Mouse (Mus musculus) mouse embryonic stem cell (cell line): ENCODE data around the gene Snph.
"Not testable (repeated sequence)": the region's sequence is repeated elsewhere in the genome, so short reads cannot be mapped to it uniquely, and the experiment has no call there.

ENCODE experiments used
- in situ Hi-C, 2 experiments: fragments of 300-500 bp; cut with MboI; formaldehyde crosslinking; loops; 1 replicate in 1 of 2; 3 replicates in 1 of 2; pipeline ENCODE4 v1.14.3; 2019 to 2020; ENCODE audit warnings: low sequenced_read_pairs in 2 of 2, low pct_unique_long_range_greater_than_20kb in 1 of 2, mixed read lengths in 1 of 2; ENCODE audit not compliant: unreplicated experiment in 1 of 2

Gene Snph

GRCm38 (mm10) chr2:151632159-151632814 is at the start of gene Snph:
Snph (minus strand) TSS chr2:151632593.
- in situ Hi-C loops, result no loop called here

- in situ Hi-C loops, result no loop called here
Measured at GRCm38 (mm10) chr2:151676234-151676633, 43.8 kb upstream of the Snph start.

GRCm38 (mm10) chr2:151670968-151671329 is 38.6 kb upstream of the Snph start:
- in situ Hi-C loops, result no loop called here

- in situ Hi-C loops, result no loop called here
Measured at GRCm38 (mm10) chr2:151670026-151670967, 37.9 kb upstream of the Snph start.

- in situ Hi-C loops, result no loop called here
Measured at GRCm38 (mm10) chr2:151668433-151668832, 36.0 kb upstream of the Snph start, which contains the start of gene Rad21l. Rad21l (minus strand) TSS chr2:151668533.

DNA sequence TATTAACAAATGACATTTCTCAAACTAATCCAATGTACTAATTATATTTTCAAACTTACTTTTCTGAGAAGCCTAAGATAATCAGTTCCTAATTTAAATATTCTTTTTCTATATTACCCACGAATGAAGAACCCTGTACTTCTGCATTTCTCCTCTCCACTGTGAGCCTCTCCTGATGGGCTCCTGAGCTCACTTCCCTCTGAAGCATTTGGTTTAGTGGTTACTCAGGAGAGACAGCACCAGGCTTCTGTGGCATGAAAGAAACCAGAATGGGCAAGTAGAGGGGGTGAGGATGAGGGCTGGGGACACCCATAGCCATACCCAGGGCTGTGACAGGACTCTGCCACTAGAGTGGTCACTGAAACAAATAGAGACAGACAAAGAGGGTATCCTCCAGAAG is 19.7 kb upstream of the Snph start:
- in situ Hi-C loops, result no loop called here

DNA sequence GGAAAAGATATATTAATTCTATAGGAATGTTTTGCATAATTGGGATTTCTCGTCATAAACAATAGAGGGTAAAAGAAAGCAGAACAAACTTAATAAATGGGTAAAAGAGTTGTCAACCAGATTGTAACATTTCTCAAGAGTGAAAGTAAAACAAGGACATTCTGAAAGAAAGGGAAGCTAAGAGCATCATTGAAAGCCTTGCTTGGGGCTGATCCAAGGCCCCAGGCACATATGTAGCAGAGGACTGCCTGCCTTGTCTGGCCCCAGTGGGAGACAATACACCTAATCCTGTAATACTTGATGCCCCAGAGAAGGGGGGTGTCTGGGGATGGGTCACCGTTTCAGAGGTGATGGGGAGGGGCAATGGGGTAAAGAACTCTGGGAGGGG is 3.6 kb upstream of the Snph start:
- in situ Hi-C loops, result no loop called here

DNA sequence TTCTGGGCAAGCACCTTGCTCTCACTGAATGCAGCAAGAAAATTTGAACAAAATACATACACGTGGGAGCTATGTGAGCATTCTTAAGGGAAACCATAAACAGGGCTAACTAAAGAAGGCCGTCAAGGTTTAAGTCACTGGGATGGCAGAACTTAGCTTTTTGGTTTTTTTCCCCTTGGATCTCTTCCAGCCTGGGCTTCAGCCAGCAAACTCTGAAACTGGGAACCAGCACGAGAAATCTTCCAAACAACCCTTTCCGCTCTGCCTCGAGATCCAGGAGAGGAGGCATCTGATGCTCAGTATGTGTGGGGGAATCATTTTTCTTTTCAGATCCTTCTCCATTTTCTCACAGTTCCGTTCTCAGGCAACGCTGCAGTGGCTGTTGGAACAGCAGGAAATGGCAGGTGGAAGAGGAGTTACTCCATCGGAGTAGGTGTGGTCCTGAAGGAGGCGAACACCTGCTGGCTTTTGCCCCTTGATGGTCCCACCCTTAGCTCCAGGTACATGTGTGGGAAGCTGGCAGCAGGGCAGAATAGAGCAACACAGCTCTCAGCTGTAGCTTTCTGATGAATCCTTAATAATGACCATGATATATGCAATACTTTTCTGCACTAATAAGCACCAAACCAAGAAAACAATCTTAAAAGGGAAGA is 3.1 kb upstream of the Snph start:
- in situ Hi-C loops, result no loop called here

DNA sequence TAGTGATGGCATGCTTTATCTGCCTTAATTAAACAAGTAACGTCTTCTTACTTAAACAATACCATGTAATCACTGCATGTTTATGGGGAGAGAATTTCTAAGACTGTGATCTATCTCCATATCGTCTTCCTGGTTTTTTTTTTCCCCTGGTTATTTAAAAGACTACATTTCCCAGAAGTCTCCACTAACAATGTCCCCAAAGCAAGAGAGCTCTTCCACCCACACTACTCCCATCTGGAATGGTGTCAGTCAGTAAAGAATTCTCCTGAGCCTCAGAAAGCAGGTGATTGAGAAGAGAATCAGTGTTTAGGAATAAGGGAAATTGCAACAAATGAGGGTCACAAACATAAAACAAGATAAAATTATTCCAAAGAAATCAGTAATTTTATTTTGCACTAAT is 2.5 kb upstream of the Snph start:
- in situ Hi-C loops, result no loop called here

GRCm38 (mm10) chr2:151632982-151633381 is 589 bp upstream of the Snph start:
- in situ Hi-C loops, result no loop called here

GRCm38 (mm10) chr2:151631406-151632158 is 811 bp downstream of the Snph start:
- in situ Hi-C loops, result no loop called here

GRCm38 (mm10) chr2:151629310-151629709 is 3.1 kb downstream of the Snph start:
- in situ Hi-C loops, result no loop called here

DNA sequence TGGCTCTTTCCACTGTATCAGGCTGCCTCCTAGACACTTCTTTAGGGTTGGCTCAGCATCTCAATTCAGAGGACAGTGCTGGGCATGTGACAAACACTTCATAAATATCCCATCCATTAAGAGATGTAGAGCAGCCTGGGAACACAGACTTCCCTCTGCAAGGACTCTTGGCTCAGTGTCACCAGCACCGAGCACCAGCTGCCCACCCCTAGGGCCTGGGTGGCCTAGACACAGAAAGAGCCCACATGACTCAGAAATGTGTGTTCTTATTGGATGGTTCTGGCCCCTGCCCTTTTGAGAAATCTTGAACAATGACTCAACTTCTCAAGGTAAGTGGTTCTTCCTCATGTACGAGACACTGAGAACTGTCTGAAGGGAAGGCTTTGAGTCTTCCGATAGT is 4.4 kb downstream of the Snph start:
- in situ Hi-C loops, result no loop called here

GRCm38 (mm10) chr2:151626296-151626695 is 6.1 kb downstream of the Snph start:
- in situ Hi-C loops, result no loop called here

DNA sequence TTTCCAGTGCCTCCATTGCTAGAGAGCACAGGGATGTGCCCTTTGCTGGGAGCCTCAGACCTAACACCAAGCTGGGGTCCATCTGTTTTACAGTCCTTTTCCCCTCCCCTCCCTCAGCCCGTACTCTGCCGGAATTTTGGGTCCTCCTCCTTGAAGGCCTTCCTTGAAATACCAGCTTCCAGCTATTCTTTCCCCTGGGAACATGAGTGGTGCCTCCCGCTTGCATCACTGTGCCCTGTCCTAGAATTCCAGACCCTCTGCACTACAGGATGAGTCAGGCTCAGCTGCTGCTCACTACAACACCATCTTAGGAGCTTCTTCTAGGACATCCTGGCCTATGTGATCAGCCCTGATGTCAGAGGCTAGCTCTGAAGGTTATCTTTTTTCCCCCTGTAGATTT is 8.6 kb downstream of the Snph start:
- in situ Hi-C loops, result no loop called here

DNA sequence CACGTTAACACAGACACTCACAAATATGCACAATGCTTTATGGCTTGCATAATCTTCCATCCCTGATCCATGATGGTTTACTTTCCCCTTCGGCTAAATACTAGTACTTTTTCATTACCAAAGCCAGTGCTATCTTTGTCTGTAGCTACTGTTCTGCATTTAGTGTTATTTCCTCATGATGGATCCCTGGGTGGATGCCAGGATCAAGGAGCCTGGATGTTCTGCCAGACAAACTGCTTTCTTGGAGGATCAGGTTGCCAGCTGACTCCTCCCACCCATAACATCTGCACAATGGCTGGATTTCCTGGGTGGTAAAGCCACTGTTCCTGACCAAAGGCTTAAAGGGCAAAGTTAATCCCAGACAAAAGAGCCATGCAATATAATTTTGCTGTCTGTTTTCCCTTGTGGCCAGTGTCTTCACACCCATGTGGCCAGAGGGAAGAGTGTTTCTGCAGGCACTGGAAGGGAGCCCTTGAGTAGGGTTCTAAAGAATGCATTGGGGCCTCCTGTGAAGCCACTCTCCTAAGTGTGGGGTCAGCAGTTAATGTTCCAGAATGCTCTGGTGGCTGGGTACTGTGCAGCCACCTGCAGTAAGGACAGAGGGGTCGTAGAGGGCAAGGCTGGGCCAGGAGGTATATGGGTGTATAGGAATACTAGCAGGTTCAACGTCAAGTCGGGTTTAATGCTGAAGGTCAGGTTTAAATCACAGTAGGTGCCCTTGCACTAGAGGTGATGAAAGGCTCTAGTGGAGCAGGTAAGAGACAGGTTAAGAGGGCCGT is 15.7 kb downstream of the Snph start:
- in situ Hi-C loops, result no loop called here

DNA sequence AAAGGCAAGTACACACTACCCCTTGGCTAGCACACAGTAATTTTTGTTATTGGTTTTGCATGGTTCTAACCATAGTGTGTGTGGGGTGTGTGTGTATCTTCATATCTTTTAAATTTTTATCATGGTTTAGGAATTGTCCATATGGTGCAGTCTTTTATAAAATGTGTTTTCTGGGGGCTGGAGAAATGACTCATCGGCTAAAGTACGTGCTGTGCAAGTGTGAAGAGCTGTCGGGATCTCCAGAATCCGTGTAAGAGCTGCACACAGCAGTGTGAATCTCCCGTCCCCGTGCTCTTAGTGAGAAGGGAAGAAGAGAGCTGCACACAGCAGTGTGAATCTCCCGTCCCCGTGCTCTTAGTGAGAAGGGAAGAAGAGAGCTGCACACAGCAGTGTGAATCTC is 16.6 kb downstream of the Snph start:
- in situ Hi-C loops, result not testable (repeated sequence)

DNA sequence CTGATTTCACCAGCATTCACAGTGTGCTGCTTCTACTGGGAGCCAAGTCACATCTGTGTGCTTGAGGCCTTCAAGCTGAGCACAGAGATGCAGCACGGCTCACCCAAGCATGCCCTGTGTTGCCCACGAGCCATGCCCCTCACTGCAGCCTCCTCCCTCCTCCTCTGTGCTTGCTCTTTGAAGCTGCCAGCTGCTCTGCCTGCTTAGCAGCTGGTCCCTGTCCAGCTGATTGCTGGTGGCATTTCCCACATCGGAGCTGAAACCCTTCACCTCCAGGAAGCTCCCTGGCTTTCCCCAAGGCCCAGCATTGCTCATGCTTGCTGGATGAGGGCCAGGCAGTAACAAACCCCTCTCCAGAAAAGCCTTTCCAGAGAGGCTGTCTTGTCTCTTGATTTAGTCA is 22.4 kb downstream of the Snph start:
- in situ Hi-C loops, result no loop called here
